Mouse (Mus musculus): ENCODE results near the gene Gm4187. TPM values are rescaled to one million over a fixed set of nuclear protein-coding genes. Genes with fewer than 3 reads are reported as not detected.
"Not testable (repeated sequence)": the region's sequence is repeated elsewhere in the genome, so short reads cannot be mapped to it uniquely, and the experiment has no call there.

Gm4187 gene
- polyA plus RNA-seq (2016; fragmentation: Nextera tagmentation; extraction: Ambion mirVana), result not detected in 2 replicates

DNA sequence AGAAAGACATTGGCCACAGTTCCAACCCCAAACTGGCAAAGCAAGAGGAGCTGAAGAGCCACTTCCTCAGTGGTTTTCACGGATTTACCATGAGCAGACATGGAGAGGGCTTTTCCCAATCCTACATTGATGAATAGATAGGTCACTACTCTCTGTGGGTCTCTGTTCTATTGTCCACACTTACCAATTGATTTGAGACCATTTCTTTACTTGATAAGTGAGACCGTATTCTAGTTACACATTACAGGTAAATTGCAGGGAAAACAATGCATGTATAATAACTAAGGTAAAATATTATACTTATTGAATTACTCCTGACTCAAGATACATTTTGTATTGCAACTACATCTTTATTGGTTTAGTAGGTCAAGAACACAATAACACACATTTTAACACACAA lies at the start of gene Gm4187:
Gene Gm4187 (minus strand): TSS at position 101 of the 400 bp plus-strand sequence.
- not testable (repeated sequence) for H3K36me3 ChIP-seq; H3K4me1 ChIP-seq; H3K9ac ChIP-seq; H3K4me3 ChIP-seq; H3K27ac ChIP-seq; H3K4me2 ChIP-seq; H3K9me3 ChIP-seq (replicated peaks); ATAC-seq; H3K27me3 ChIP-seq (replicated peaks)
- WGBS (ENCODE audit: insufficient replicate concordance), result no CpG with 5 or more reads among the region's 2 CpGs

DNA sequence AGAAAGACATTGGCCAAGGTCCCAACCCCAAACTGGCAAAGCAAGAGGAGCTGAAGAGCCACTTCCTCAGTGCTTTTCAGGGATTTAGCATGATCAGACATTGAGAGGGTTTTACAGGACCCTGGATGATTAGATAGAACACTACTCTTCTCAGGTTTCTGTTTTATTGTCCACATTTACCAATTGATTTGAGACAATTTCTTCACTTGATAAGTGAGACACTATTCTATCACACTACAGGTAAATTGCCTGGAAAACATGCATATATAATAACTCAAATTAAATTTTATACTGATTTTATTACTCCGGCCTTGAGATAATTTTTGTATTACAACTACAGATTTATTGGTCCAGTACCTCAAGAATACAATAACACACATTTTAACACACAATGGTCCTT lies 41.4 kb upstream of the Gm4187 start, which contains the start of gene Gm8660:
Gene Gm8660 (minus strand): TSS at position 101 of the 400 bp plus-strand sequence.
- H3K4me2 ChIP-seq; H3K9me3 ChIP-seq (replicated peaks); ATAC-seq; H3K27ac ChIP-seq; H3K4me3 ChIP-seq; H3K27me3 ChIP-seq (replicated peaks); H3K4me1 ChIP-seq; H3K9ac ChIP-seq; H3K36me3 ChIP-seq: not testable (repeated sequence)
- no CpG with 5 or more reads among the region's 1 CpGs for WGBS (ENCODE audit: insufficient replicate concordance)

Other genes with a start within 250 kb of the Gm4187 start
- gene Gm16451, start 211.5 kb downstream of the Gm4187 start, polyA plus RNA-seq (2016; fragmentation: Nextera tagmentation; extraction: Ambion mirVana), result not detected in 2 replicates
- gene Gm10666, start 195.0 kb downstream of the Gm4187 start, polyA plus RNA-seq (2016; fragmentation: Nextera tagmentation; extraction: Ambion mirVana), result not detected in 2 replicates
- gene Vmn1r142, start 165.7 kb downstream of the Gm4187 start, polyA plus RNA-seq (2016; fragmentation: Nextera tagmentation; extraction: Ambion mirVana), result not detected in 2 replicates
- gene Vmn1r143, start 140.3 kb downstream of the Gm4187 start, polyA plus RNA-seq (2016; fragmentation: Nextera tagmentation; extraction: Ambion mirVana), result not detected in 2 replicates
- gene Gm8653, start 128.5 kb downstream of the Gm4187 start, polyA plus RNA-seq (2016; fragmentation: Nextera tagmentation; extraction: Ambion mirVana), result not detected in 2 replicates
- gene Gm8453, start 100.2 kb downstream of the Gm4187 start, polyA plus RNA-seq (2016; fragmentation: Nextera tagmentation; extraction: Ambion mirVana), result not detected in 2 replicates
- not detected in 2 replicates for gene Gm8660, start 41.3 kb upstream of the Gm4187 start, polyA plus RNA-seq (2016; fragmentation: Nextera tagmentation; extraction: Ambion mirVana)
- gene Vmn1r148, start 83.9 kb upstream of the Gm4187 start, polyA plus RNA-seq (2016; fragmentation: Nextera tagmentation; extraction: Ambion mirVana), result not detected in 2 replicates
- not detected in 2 replicates for gene Vmn1r149, start 108.5 kb upstream of the Gm4187 start, polyA plus RNA-seq (2016; fragmentation: Nextera tagmentation; extraction: Ambion mirVana)
- gene Gm10665, start 134.4 kb upstream of the Gm4187 start, polyA plus RNA-seq (2016; fragmentation: Nextera tagmentation; extraction: Ambion mirVana), result not detected in 2 replicates
- gene Vmn1r151, start 170.0 kb upstream of the Gm4187 start, polyA plus RNA-seq (2016; fragmentation: Nextera tagmentation; extraction: Ambion mirVana), result not detected in 2 replicates
- not detected in 2 replicates for gene Vmn1r152, start 193.2 kb upstream of the Gm4187 start, polyA plus RNA-seq (2016; fragmentation: Nextera tagmentation; extraction: Ambion mirVana)
- not detected in 2 replicates for gene Gm8677, start 205.2 kb upstream of the Gm4187 start, polyA plus RNA-seq (2016; fragmentation: Nextera tagmentation; extraction: Ambion mirVana)
- gene Gm4201, start 235.6 kb upstream of the Gm4187 start, polyA plus RNA-seq (2016; fragmentation: Nextera tagmentation; extraction: Ambion mirVana), result not detected in 2 replicates